Mouse (Mus musculus): ENCODE measurements around the gene Commd6.

- no peak for TF ChIP-seq GATA1 (IDR thresholded peaks at IDR 0.05; ENCODE audit: low read length)
- no peak for TF ChIP-seq TAL1 (IDR thresholded peaks at IDR 0.05; ENCODE audit: low read length)
Measured at GRCm38 (mm10) chr14:101613206-101613605, 27.3 kb downstream of the Commd6 start.
